Mouse (Mus musculus): Measurements from ENCODE around the gene Lrp2.

Gene Lrp2

DNA sequence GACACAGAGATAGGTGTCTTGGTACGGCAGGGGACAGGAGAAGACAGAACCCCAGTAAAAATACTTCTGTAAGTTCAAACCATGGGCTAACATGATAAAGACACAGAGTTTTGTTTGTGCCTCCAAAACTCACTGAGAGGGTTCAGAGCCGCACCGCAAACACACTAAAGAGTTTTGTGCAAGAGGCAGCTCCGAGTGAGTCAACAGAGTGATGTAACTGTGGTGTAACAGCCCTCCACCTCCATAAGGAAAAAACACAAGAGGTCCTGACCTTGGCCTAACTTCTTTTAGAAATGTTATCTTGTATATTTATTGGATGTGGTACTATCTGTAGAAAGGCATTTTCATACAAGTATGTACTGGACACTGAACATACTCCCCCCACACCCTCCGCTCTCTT is 180.2 kb downstream of the Lrp2 start:
- DNase-seq (ENCODE audit: low spot score in 2 of 2): no peak

DNA sequence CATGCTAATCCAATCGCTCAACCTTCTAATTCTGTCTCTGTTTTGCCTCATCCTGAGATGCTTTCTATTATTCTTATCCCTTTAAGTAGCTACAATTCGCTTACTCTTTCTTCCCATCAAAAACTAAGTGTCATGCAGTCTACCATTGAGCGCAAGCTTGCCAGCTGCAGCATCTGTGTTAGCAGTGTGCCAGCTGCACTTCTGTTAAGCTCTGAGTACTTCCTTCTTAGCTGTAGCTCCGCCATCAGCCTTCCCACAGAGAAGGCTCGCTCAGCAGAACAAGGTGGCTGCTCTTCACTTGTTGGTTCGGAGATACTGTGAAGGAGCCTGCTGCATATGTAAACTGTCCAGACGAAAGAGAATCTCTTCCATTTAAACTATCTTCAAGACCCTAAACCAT is 183.6 kb downstream of the Lrp2 start:
- DNase-seq (ENCODE audit: low spot score in 2 of 2): no peak

DNA sequence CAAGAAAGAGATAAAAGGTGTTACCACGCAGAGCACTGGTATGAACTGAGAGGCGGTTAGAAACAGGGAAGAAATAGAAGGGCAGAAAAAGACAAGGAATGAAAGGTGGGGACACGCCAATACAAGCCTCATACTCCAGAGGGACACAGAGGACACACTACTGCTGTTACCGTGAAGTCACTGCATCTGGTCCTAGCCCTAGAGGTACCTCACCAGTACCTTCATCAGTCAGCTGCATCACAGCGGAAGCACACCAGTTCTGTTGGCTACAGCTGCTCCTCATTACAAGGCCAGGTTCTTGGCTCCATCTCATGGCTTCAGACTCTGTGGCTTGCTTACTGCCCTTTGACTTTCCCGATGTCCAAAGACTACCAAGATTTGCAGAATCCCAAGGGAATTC is 184.0 kb downstream of the Lrp2 start:
- DNase-seq (ENCODE audit: low spot score in 2 of 2): no peak

DNA sequence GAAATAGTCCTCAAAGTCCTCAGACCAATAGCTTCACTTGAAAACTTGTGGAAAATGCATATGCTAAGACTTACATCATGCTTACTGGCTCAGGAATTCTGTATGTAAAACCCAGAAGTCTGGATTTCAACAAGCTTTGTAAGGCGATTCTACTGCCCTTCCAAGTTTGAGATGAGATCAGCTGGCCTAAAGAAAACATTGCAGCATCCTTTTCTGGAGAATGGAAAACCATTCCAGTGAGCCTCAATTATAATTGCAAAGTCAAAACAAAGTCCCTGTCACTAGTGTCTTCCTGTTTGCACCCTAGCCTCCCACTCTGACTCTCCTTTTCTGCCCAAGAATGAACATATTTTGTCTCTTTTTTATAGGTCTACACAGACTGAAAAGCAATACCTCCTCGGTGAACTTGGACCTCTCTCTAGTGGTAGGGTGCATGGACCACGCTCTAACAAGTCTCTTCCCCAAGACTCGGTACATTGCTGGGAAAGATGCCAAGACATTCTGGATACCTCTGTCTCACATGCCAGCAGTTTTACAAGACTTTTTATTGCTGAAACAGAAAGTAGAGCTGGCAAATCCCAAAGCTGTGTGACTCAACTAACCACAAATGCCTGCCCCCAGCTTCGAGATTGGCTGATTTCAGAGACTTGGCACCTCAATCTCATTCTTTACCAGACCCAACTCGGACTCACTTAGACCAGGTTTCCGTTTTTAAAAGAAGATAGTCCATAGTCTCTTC is 184.8 kb downstream of the Lrp2 start:
- DNase-seq (ENCODE audit: low spot score in 2 of 2): no peak

DNA sequence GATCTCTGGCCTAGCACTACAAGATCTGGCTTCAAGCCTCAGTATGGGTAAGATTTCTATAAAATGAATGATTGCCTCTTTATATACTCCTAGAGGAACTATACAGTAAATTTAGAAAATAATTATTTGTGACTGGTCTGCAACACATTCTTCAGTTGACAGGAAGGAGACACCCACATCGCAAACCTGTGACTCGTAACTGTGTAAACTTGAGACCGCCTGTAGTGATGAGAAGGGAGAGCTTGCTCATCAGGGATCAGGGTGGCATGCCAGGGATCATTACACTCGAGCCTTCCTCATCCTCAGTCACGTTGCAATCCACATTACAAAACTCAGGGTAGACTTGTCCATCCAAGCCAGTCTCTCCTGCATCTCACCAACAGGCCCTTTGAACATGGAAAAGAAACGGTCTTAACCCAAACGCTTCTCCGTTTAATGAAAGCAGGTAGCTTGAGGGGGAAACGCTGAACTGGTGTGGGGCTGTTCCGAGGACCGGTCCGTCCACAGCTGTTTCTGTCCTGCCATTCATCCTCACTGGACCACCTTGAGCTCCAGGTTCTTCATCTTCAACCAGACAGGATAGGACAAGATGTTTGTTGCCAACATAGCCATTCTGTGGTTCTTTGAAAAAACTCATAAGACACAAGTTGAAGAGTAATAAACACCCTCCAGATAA is 189.0 kb downstream of the Lrp2 start:
- DNase-seq (ENCODE audit: low spot score in 2 of 2): no peak

DNA sequence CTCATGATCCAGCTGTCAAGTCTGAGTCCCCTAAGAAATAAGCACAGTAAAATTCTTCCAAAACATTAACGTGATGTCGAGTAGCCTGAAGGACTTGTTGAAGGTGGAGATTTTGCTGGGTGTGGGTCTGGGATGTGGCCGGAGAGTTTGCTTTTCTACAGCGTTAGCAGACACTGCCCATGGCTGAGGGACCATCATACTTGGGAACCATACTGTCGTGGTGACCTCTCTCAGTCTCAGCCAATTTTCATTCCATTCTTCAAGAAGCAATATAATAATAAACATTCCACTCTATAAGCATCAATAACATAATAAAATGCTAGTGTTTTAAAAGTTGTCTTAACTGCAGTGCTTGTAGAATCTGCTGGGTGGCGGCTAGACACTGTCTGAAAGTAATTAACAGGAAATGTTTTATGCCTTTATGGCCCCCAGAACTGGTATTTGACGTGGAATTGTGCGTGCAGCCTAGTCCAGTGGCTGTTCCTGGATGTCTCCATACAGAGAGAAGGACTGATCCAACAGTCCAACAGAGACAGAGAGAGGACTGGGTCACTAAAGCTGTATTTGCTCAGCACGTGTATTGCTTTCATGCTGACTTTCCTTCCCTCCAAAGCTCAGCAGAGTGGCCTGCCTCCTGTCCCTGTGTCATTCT is 190.1 kb downstream of the Lrp2 start:
- DNase-seq (ENCODE audit: low spot score in 2 of 2): no peak

DNA sequence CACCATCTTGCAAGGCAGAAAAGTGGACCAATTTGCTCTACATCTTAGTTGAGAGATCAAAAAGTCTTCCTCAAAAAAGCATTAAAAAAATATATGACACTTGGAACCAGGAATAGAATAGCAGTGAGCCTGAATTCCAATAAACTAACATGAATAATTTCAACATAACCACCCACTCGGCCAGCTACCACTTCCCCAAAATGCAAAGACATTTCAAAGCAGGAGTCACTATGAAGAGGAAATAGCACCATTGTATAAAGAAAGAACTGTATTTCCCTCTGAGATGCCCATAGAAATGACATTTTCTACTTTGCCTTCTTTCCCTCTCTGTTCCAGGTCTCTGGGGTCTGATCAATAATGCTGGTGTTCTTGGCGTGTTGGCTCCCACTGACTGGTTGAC is 191.9 kb downstream of the Lrp2 start:
- DNase-seq (ENCODE audit: low spot score in 2 of 2): no peak

DNA sequence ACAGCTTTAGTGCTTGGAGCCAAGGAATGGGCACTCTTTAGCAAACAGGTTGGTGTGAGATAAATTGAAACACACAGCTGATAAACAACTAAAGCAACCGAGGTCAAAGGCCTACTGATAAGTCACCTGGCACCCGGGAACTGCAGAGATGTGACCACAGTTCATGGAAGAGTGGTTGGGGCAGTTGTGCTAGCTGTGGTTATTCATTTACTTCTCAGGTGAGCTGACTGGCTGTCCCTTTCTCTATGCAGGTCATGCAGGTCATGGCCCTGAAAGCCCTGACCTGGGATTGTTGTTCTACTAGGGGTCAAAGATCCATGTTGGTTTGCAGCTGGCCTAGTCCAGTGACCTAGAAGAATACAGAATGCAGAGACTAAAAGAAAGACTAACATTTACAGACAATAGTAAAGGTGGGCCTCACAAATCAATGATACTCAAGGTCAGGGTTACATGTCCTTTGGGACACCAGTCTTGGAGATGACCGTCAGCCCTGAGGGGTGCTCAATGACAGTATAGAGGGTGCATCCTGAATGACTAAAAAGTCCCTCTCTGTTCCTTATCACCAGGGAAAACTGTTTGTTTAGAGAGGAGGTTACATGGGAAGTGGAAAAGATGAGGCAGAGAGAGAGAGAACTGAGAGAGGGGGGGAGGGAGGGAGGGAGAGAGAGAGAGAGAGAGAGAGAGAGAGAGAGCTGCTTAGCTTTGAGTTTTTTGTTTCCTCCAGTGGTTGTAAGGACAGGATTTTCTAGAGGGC is 199.6 kb downstream of the Lrp2 start:
- no peak for DNase-seq (ENCODE audit: low spot score in 2 of 2)

DNA sequence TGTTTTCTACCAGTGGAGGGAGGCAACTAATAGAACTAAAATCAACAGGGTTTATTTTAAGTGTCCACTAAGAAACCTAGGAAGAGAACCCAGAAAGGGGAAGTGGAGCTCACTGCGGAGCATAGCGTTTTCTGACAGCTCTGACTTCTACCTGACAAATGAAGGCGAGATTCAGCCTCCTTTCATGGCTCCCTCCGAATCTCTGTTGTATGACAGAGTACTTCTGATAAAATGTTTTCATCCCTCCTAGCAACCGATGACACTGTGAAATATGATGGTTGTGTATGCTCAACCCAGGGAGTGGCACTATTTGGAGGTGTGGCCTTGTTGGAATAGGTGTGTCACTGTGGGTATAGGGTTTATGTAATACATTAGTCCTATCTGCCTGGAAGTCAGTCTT is 203.0 kb downstream of the Lrp2 start:
- DNase-seq (ENCODE audit: low spot score in 2 of 2): no peak

DNA sequence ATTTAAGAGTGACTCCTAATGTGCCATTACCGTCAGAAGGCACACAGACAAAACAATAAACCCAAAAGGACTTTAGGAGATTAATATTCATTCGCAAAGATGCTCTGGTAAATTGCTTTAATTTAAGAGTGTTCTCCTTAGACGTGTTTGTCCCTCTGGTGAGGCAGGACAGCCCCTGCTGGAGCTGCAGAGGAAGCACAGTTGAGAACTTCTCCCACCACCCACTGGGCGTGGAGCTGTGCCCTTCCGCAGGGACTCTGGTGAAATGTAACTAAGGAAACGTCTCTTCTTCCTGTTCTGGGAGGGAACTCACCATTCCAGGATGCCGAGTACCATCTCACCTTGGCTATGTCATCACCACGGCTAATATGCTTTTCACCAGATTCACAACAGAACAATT is 204.1 kb downstream of the Lrp2 start:
- no peak for DNase-seq (ENCODE audit: low spot score in 2 of 2)

DNA sequence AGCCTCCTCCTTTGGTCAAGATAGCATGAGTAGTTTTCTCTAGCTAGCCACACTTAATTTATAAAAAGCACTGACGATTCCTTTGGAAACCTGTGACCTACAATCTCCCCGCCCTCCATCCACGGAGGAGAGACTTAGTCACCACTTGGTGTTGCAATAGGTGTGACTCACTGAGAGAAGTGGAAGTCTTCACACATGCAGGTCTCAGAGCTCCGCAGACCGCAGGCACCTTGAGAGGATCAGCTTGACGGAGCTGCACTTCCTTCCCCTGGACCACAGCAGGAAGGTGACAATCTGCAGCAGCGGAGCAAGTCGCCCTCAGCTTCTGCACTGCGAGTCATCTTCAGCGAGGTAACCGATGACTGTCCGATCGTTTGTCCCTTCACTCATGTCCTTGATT is 205.6 kb downstream of the Lrp2 start, which contains the start of gene Dhrs9:
Gene Dhrs9, plus strand, starts transcription at position 165 of the 400 bp plus-strand sequence.
- no peak for DNase-seq (ENCODE audit: low spot score in 2 of 2)

DNA sequence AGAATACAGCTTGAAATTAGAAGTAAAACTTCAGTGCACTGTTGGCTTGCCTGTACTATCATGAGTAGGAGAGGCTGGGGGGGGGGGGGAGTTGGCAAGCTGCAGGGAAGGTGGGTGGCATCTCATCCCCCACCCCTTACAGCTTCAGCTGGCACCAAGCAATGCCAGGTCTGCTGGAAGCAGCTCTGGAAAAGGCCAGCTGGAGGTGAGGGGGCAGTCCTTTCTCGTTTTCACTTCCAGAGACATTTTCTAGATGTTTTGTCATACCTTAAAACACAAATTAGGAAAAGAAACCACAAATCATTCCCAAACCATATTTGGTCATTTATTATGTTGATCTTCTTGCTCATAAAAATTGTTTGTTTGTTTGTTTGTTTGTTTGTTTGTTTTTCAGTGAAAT is 206.1 kb downstream of the Lrp2 start:
- no peak for DNase-seq (ENCODE audit: low spot score in 2 of 2)

DNA sequence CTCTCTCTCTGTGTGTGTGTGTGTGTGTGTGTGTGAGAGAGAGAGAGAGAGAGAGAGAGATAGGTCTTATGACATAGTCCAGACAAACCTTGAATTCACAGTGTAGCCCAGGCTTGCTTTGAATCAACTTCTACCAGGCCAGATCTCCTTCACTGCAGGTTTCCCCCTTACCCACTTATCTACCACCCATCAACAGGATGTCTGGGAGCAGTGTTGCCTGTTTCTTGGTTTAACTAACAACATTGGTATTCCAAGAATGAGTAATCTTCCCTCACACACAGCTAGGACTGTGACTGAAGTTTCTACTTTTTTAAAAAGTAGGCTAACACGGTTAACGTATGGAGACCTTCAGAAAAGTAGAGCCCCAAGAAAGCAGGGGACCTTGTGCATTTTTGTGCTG is 209.1 kb downstream of the Lrp2 start:
- no peak for DNase-seq (ENCODE audit: low spot score in 2 of 2)
